Mouse (Mus musculus): ENCODE measurements around the gene Itfg2.
"Not testable (repeated sequence)": the region's sequence is repeated elsewhere in the genome, so short reads cannot be mapped to it uniquely, and the experiment has no call there.

Itfg2 gene

DNA sequence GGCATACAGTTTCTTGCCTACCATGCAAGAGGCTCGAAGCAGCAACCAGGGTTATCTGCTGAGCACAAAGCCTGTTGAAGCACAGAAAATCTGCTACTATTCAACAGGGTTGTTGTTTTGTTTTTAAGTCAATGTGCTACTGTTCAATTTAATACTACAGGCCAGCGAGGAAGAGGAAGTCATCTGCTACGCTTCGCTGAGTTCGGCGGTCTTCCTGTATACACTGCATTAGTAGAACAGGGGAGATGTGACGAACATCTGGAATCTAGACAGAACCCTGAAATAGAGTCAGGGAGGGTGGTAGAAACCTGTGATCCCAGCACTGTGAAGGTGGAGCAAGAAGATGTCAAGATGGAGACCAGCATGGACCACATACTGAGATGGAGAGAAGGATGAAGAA, 41.0 kb downstream of the Itfg2 start:
- DNase-seq (ENCODE audit: low spot score in 2 of 2): no peak

GRCm38 (mm10) chr6:128381254-128381653, 43.5 kb downstream of the Itfg2 start:
- no peak for DNase-seq (ENCODE audit: low spot score in 2 of 2)

DNA sequence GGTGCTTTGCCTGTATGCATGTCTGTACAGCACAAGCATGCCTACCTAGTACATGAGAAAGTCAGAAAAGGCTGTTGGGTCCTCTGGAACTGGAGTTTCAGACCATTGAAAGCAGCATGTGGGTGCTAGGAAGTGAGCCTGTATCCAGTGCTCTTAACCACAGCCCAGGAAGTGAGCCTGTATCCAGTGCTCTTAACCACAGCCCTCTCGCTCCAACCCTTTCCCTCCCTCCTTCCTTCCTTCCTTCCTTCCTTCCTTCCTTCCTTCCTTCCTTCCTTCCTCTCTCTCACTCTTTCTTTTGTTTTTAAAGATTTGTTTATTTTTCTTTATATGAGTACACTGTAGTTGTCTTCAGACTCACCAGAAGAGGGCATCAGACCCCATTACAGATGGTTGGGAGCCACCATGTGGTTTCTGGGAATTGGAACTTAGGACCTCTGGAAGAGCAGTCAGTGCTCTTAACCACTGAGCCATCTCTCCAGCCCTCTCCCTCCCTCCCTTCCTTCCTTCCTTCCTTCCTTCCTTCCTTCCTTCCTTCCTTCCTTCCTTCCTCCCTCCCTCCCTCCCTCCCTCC, 44.0 kb downstream of the Itfg2 start:
- not testable (repeated sequence) for DNase-seq (ENCODE audit: low spot score in 2 of 2)

- DNase-seq (ENCODE audit: low spot score in 2 of 2): no peak
These were observed 45.1 kb downstream of the Itfg2 start for GRCm38 (mm10) chr6:128379636-128380035.

DNA sequence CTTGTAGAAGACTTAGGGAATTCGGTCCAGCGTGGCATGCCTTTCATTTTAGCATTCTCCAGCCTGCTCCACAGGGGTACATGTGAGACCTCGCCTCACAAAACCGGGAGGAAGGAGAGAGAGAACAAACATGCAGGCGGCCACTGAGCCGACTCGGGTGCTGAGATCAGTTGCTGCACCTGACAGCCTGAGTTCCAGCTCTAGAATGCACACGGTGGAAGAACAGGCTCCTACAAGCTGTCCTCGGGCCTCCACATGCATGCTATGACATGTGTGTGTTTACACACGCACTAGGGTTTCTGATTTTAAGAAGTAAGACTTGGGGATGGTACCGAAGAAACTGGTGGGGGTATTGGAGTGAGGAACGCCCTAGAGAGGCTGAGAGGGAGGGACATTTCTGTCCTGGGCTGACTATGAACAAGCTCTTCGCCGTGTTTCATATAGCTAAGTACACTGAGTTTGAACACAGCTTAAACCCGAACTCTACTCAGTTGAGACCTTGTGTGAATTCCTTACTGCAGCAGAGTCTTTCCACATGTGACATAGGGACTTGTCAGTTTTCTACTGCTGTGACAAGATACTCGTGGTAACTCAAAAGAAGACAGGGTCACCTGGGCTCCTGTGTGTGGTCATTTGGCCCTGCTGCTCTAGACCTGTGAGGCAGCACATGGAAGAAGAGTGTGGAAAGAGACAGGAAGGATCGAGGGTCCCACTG, 48.2 kb downstream of the Itfg2 start:
- no peak for DNase-seq (ENCODE audit: low spot score in 2 of 2)

DNA sequence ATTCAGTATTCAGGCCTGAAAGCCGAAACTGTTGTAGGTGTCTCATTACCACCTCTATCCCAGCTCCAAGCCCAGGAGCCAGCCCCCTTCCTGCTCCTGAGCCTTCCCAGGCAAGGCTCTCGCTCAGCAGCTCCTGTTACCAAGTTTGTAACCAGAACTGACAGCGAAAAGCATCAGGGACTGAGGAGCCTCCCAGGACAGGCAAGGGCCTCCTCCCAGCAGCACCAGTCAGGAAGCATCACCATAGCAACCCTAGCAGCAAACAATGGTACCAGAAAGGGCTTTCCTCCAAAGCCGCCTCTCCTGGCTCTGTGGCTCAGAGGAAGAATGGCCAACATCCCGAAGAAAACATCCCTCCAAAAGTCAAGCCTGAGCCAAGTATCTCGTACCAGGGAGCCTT, 49.5 kb downstream of the Itfg2 start, which contains the start of the genes Tex52 and Gm44596:
Gene Tex52, plus strand, starts transcription at position 265 of the 400 bp plus-strand sequence.
Gene Gm44596, plus strand, starts transcription at position 312 of the 400 bp plus-strand sequence.
- DNase-seq (ENCODE audit: low spot score in 2 of 2): peak in 1 of 2 experiments; percentile 52

DNA sequence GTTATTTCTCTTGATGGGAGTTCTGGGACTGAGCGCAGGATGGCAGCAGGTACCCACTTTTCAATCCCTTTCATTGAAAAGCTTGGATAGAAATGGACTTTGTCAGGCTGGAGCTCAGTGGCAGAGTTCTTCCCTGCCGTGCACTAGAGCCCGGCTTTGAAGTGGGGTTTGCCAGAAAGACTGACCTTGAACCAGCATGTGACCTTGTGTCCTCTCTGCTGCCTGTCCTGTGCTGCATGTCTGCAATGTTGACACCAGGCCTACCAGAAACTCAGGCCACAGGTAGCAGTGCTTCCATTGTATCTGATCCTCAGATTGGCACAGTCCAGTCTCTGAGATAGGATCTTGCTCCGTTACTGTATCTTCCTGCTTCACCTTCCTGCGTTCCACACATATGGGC, 54.7 kb downstream of the Itfg2 start:
- DNase-seq (ENCODE audit: low spot score in 2 of 2): no peak

DNA sequence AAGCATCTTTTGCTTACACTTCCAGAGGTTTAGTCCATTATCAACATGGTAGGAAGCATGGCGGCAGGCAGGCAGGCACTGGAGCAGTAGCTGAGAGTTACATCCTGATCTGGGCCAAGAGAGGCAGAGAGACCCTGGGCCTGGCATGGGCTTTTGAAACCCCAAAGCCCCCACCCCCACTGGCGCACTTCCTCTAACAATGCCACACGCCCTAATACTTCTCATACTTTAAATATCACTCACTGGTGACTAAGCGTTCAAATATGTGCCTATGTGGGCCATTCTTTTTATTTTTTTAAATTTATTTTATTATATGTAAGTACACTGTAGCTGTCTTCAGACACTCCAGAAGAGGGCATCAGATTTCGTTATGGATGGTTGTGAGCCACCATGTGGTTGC, 58.3 kb downstream of the Itfg2 start:
- no peak for DNase-seq (ENCODE audit: low spot score in 2 of 2)

DNA sequence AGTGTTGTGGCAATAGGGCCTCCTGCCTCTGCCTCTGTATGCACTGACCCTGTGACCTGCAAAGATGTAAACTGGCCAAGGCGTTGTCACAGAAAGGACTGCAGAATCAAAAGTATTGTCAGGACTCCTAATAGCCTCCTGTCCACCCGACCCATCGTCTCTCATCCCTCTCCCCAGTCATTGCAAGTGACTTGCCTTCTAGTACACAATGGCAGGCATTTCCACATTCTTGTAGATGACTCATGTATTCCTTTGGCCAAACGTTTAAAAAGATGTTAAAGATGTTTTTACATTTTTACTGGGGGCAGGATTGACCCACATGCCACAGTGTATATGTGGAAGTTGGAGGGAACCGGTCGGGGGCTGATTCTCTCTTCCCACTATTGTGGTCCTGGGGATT, 60.0 kb downstream of the Itfg2 start:
- DNase-seq (ENCODE audit: low spot score in 2 of 2): no peak

- no peak for DNase-seq (ENCODE audit: low spot score in 2 of 2)
These were observed 61.5 kb downstream of the Itfg2 start for GRCm38 (mm10) chr6:128363007-128363825.

- DNase-seq (ENCODE audit: low spot score in 2 of 2): peak in 1 of 2 experiments; percentile 72
These were observed 62.2 kb downstream of the Itfg2 start, which contains the start of the genes Rhno1 and Foxm1 for GRCm38 (mm10) chr6:128362381-128363006. TSS of gene Rhno1 (minus strand) at chr6:128362911. TSS of gene Foxm1 (plus strand) at chr6:128362967.

DNA sequence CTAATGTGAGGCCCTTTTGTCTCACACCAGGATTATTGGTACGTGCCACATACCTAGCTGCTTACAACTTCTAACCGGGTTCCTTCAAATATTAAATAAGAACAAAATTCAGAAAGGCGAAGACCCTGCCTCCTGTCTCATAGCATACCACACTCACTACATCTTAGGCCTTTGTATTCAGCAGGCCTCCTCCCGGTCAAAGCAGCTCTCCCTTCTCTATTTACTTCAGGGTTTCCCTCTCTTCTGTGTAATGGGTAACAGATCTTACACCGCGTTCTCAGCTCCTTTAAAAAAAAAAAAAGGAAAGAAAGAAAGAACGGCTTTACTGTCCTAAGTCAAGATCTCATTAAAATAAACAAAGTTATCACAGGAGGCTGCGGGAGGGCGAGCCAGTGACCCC, 62.8 kb downstream of the Itfg2 start:
- no peak for DNase-seq (ENCODE audit: low spot score in 2 of 2)
